Mouse (Mus musculus) CH12.LX (cell line): Measurements from ENCODE around the gene Cycs. TPM values are rescaled to one million over a fixed set of nuclear protein-coding genes. Genes with fewer than 3 reads are reported as not detected.

ENCODE experiments used
- DNase-seq: peaks from one replicate; pipeline ENCODE4 v3.0.0-alpha.2; 2013; ENCODE audit errors: extremely low read depth
- H3K27ac ChIP-seq: 2 replicates; pipeline ENCODE4 v1.5.1; 2012; ENCODE audit warnings: low read depth, mild to moderate bottlenecking, control low read depth, moderate library complexity; ENCODE audit not compliant: insufficient read depth
- H3K27me3 ChIP-seq: replicated peaks from 2 replicates; pipeline ENCODE3; 2012; ENCODE audit warnings: inconsistent platforms
- H3K36me3 ChIP-seq, 2 experiments: replicated peaks in 1 of 2; 2 replicates each; pipeline versions ENCODE3 to v1.6.1; 2012; ENCODE audit warnings: inconsistent platforms in 1 of 2, low read length in 1 of 2, mild to moderate bottlenecking in 1 of 2, mixed read lengths in 1 of 2, moderate library complexity in 1 of 2; ENCODE audit not compliant: control insufficient read depth in 1 of 2, insufficient read depth in 1 of 2
- H3K4me1 ChIP-seq, 2 experiments: 2 replicates each; pipeline ENCODE4 v1.6.1; 2012; ENCODE audit warnings: inconsistent platforms in 1 of 2, moderate library complexity in 1 of 2; ENCODE audit not compliant: insufficient read depth in 2 of 2, control insufficient read depth in 1 of 2
- H3K4me2 ChIP-seq: 2 replicates; pipeline ENCODE4 v1.6.1; 2012; ENCODE audit warnings: low read depth, mild to moderate bottlenecking, control low read depth; ENCODE audit not compliant: poor library complexity, insufficient read depth, severe bottlenecking
- H3K4me3 ChIP-seq, 3 experiments: fragments of 150-350 bp in 1 of 3; sonication (generic) in 1 of 3; replicated peaks in 1 of 3; 2 replicates each; pipeline versions ENCODE3 to v1.5.1; 2011 to 2012; ENCODE audit warnings: low read depth in 2 of 3, low read length in 2 of 3, mild to moderate bottlenecking in 2 of 3, moderate library complexity in 2 of 3, control low read depth in 1 of 3, improper control_type of control experiment in 1 of 3, inconsistent platforms in 1 of 3, mixed read lengths in 1 of 3; ENCODE audit not compliant: poor library complexity in 1 of 3
- H3K79me2 ChIP-seq: replicated peaks from 2 replicates; pipeline ENCODE4 v1.6.1; 2012; ENCODE audit warnings: mild to moderate bottlenecking, moderate library complexity; ENCODE audit not compliant: control insufficient read depth, poor library complexity, insufficient read depth, severe bottlenecking; ENCODE audit errors: extremely low read depth
- H3K9ac ChIP-seq: 2 replicates; pipeline ENCODE4 v1.6.1; 2012; ENCODE audit warnings: low read depth, mild to moderate bottlenecking, control low read depth, moderate library complexity; ENCODE audit not compliant: insufficient read depth
- H3K9me3 ChIP-seq: replicated peaks from 2 replicates; pipeline ENCODE3; 2012; ENCODE audit warnings: low read length, inconsistent platforms, mixed read lengths
- BHLHE40 ChIP-seq: IDR thresholded peaks from 2 replicates; pipeline ENCODE4 v1.6.1; 2011; ENCODE audit warnings: mild to moderate bottlenecking, low read depth, low read length, improper control_type of control experiment
- CHD1 ChIP-seq: IDR thresholded peaks from 2 replicates; pipeline ENCODE4 v1.6.1; 2012; ENCODE audit warnings: low read depth, low read length, improper control_type of control experiment, inconsistent platforms
- CHD2 ChIP-seq: IDR thresholded peaks from 2 replicates; pipeline ENCODE4 v1.6.1; 2011; ENCODE audit warnings: low read length, improper control_type of control experiment
- ELF1 ChIP-seq: IDR thresholded peaks from 2 replicates; pipeline ENCODE4 v1.6.1; 2014; ENCODE audit warnings: low read depth, mild to moderate bottlenecking, inconsistent platforms, low read length, improper control_type of control experiment
- EP300 ChIP-seq: IDR thresholded peaks from 2 replicates; pipeline ENCODE4 v1.6.1; 2011; ENCODE audit warnings: low read length, improper control_type of control experiment
- IRF4 ChIP-seq: IDR thresholded peaks from 2 replicates; pipeline ENCODE4 v1.6.1; 2014; ENCODE audit warnings: low read depth, mild to moderate bottlenecking, inconsistent platforms, low read length, improper control_type of control experiment
- KAT2A ChIP-seq: IDR thresholded peaks from 2 replicates; pipeline ENCODE4 v1.6.1; 2012; ENCODE audit warnings: low read length, improper control_type of control experiment, inconsistent platforms; ENCODE audit not compliant: insufficient replicate concordance
- MAZ ChIP-seq: IDR thresholded peaks from 2 replicates; pipeline ENCODE4 v1.6.1; 2012; ENCODE audit warnings: low read depth, mild to moderate bottlenecking, inconsistent platforms, low read length, improper control_type of control experiment, moderate library complexity
- MEF2A ChIP-seq: IDR thresholded peaks from 2 replicates; pipeline ENCODE4 v1.6.1; 2014; ENCODE audit warnings: low read depth, mild to moderate bottlenecking, inconsistent platforms, low read length, improper control_type of control experiment, borderline replicate concordance
- PAX5 ChIP-seq: IDR thresholded peaks from 2 replicates; pipeline ENCODE4 v1.6.1; 2012; ENCODE audit warnings: low read length, inconsistent platforms, mixed read lengths
- POLR2A ChIP-seq: IDR thresholded peaks from 2 replicates; pipeline ENCODE4 v1.6.1; 2011; ENCODE audit warnings: low read depth, mild to moderate bottlenecking, improper control_type of control experiment, low read length
- POLR2AphosphoS2 ChIP-seq: IDR thresholded peaks from 2 replicates; pipeline ENCODE4 v1.6.1; 2011; ENCODE audit warnings: low read depth, low read length, improper control_type of control experiment
- TBP ChIP-seq: conservative IDR thresholded peaks from 2 replicates; pipeline ENCODE4 v1.6.1; 2011; ENCODE audit warnings: low read depth, low read length, improper control_type of control experiment
- TCF12 ChIP-seq: IDR thresholded peaks from 2 replicates; pipeline ENCODE4 v1.6.1; 2014; ENCODE audit warnings: low read depth, mild to moderate bottlenecking, inconsistent platforms, low read length, improper control_type of control experiment
- ZKSCAN1 ChIP-seq: IDR thresholded peaks from 2 replicates; pipeline ENCODE4 v1.6.1; 2012; ENCODE audit warnings: low read depth, inconsistent platforms, low read length, improper control_type of control experiment, borderline replicate concordance
- ZMIZ1 ChIP-seq: IDR thresholded peaks from 2 replicates; pipeline ENCODE4 v1.6.1; 2012; ENCODE audit warnings: low read depth, mild to moderate bottlenecking, inconsistent platforms, low read length, improper control_type of control experiment
- ZNF384 ChIP-seq: IDR thresholded peaks from 2 replicates; pipeline ENCODE4 v1.6.1; 2012; ENCODE audit warnings: low read depth, low read length, improper control_type of control experiment, inconsistent platforms
- dilution Hi-C: fragments of 300-500 bp; cut with MboI; formaldehyde crosslinking; loops from 2 replicates; pipeline ENCODE4 v1.14.3; 2020; ENCODE audit warnings: low sequenced_read_pairs; ENCODE audit not compliant: extremely low pct_unique_long_range_greater_than_20kb, extremely low pct_ligation_motif_present
- in situ Hi-C: fragments of 300-500 bp; cut with MboI; formaldehyde crosslinking; loops from 3 replicates; pipeline ENCODE4 v1.14.3; 2019; ENCODE audit warnings: low sequenced_read_pairs, low pct_ligation_motif_present, low pct_unique_long_range_greater_than_20kb, mixed read lengths
- polyA plus RNA-seq: library from polyadenylated mRNA; unstranded; fragments of >175 nt; gene quantifications from 2 replicates; pipeline ENCODE4 v1.2.1, GENCODE M21; 2012; ENCODE audit warnings: low read depth; ENCODE audit not compliant: insufficient read length
- total RNA-seq, 2 experiments: library from RNA; depleted of rRNA; stranded (reverse); fragments of 300-350 nt in 1 of 2; fragments of >200 nt in 1 of 2; gene quantifications; 2 replicates each; pipeline ENCODE4 v1.2.3; 2012 to 2014

Gene Cycs
- total and polyA plus RNA-seq, 3 experiments, result 34.2 to 122 (median 44.6) TPM

- Histone ChIP-seq H3K4me1 (no peaks in the 10 kb centered on the region), H3K4me2 (no peak overlapping the region), H3K27ac (no peak overlapping the region), H3K27me3 (no peaks in the 10 kb centered on the region), H3K9me3 (no peaks in the 10 kb centered on the region), H3K9ac (no peak overlapping the region), H3K79me2 (no peaks in the 10 kb centered on the region), H3K36me3 (no peaks in the 10 kb centered on the region), H3K4me3 (no peak overlapping the region)
- TF ChIP-seq BHLHE40, result no peak
- DNase-seq, result no peak
- in situ Hi-C loops, result loop anchor here (5.0 kb wide), 1 partner anchor 204 kb away; no protein-coding TSS in a partner anchor
- dilution Hi-C loops, result no loop called here
These were observed 44.7 kb downstream of the Cycs start for GRCm38 (mm10) chr6:50521532-50522135.

- no peaks in the 10 kb centered on the region for H3K4me1 ChIP-seq
- in situ Hi-C loops, result loop anchor here (5.0 kb wide), 1 partner anchor 203 kb away; no protein-coding TSS in a partner anchor
- no peaks in the 10 kb centered on the region for H3K79me2 ChIP-seq
- no peak overlapping the region for H3K27ac ChIP-seq
- dilution Hi-C loops, result no loop called here
- TF ChIP-seq MAZ, result no peak
- no peak for TF ChIP-seq ELF1
- no peak for TF ChIP-seq ZNF384
- no peak for TF ChIP-seq POLR2AphosphoS2
- no peak for TF ChIP-seq CHD2
- TF ChIP-seq TCF12, result no peak
- no peak for TF ChIP-seq PAX5
- TF ChIP-seq ZMIZ1, result no peak
- TF ChIP-seq POLR2A, result no peak
- no peak for TF ChIP-seq TBP
- TF ChIP-seq EP300, result no peak
- no peak for TF ChIP-seq KAT2A
- TF ChIP-seq CHD1, result no peak
- no peak for TF ChIP-seq ZKSCAN1
- no peak for TF ChIP-seq IRF4
- no peak for TF ChIP-seq MEF2A
- no peak overlapping the region for H3K9ac ChIP-seq
- no peaks in the 10 kb centered on the region for H3K36me3 ChIP-seq
- H3K27me3 ChIP-seq, result no peaks in the 10 kb centered on the region
- H3K4me2 ChIP-seq, result no peak overlapping the region
- H3K9me3 ChIP-seq, result no peaks in the 10 kb centered on the region
- no peak for DNase-seq
- H3K4me3 ChIP-seq, result no peak overlapping the region
These were observed 46.2 kb downstream of the Cycs start for GRCm38 (mm10) chr6:50520139-50520538.
